Mouse (Mus musculus) gastrocnemius, adult 8-10 months (tissue): ENCODE measurements around the gene Olfr279. TPM values are rescaled to one million over a fixed set of nuclear protein-coding genes. Genes with fewer than 3 reads are reported as not detected.
"Not testable (repeated sequence)": the region's sequence is repeated elsewhere in the genome, so short reads cannot be mapped to it uniquely, and the experiment has no call there.

Experiments
- DNase-seq, 2 experiments: peaks; one replicate each; pipeline ENCODE4 v3.0.0; 2022; ENCODE audit warnings: low spot score in 2 of 2
- total RNA-seq, 4 experiments: library from RNA; stranded (reverse); gene quantifications; 2 replicates each; pipeline ENCODE4 v1.2.4; 2022

Gene Olfr279
- total RNA-seq, 4 experiments from 2014 or later, result not detected

GRCm38 (mm10) chr15:98510438-98511385 is 18.5 kb downstream of the Olfr279 start:
- DNase-seq, result peak; percentile 52 to 58

GRCm38 (mm10) chr15:98511386-98511928 is 19.3 kb downstream of the Olfr279 start:
- DNase-seq, result no peak

- DNase-seq, result no peak
Measured at GRCm38 (mm10) chr15:98512232-98512631, 20.0 kb downstream of the Olfr279 start.

GRCm38 (mm10) chr15:98512799-98513321 is 20.7 kb downstream of the Olfr279 start:
- DNase-seq, result peak in 1 of 2 experiments; percentile 25

GRCm38 (mm10) chr15:98513676-98514075 is 21.5 kb downstream of the Olfr279 start:
- not testable (repeated sequence) for DNase-seq

GRCm38 (mm10) chr15:98514146-98514545 is 21.9 kb downstream of the Olfr279 start:
- no peak for DNase-seq

GRCm38 (mm10) chr15:98514845-98515244 is 22.6 kb downstream of the Olfr279 start:
- DNase-seq, result not testable (repeated sequence)

GRCm38 (mm10) chr15:98517380-98518355 is 25.5 kb downstream of the Olfr279 start:
- DNase-seq, result peak in 1 of 2 experiments; percentile 36

GRCm38 (mm10) chr15:98521245-98521644 is 29.0 kb downstream of the Olfr279 start:
- no peak for DNase-seq

GRCm38 (mm10) chr15:98526057-98526456 is 33.9 kb downstream of the Olfr279 start:
- DNase-seq, result no peak

GRCm38 (mm10) chr15:98527056-98527771 is 35.0 kb downstream of the Olfr279 start:
- no peak for DNase-seq

- no peak for DNase-seq
Measured at GRCm38 (mm10) chr15:98528066-98528563, 35.9 kb downstream of the Olfr279 start.

GRCm38 (mm10) chr15:98532281-98532680 is 40.1 kb downstream of the Olfr279 start:
- no peak for DNase-seq

GRCm38 (mm10) chr15:98533035-98533531 is 40.9 kb downstream of the Olfr279 start:
- DNase-seq, result no peak

- DNase-seq, result peak; percentile 97
Measured at GRCm38 (mm10) chr15:98533881-98534627, 41.9 kb downstream of the Olfr279 start, which contains the start of gene Kansl2. Gene Kansl2 (minus strand): TSS chr15:98534264.

- DNase-seq, result no peak
Measured at GRCm38 (mm10) chr15:98535921-98536320, 43.7 kb downstream of the Olfr279 start.

GRCm38 (mm10) chr15:98536828-98537510 is 44.8 kb downstream of the Olfr279 start:
- no peak for DNase-seq

- DNase-seq, result no peak
Measured at GRCm38 (mm10) chr15:98537923-98538322, 45.7 kb downstream of the Olfr279 start.

GRCm38 (mm10) chr15:98541064-98541463 is 48.9 kb downstream of the Olfr279 start:
- no peak for DNase-seq
